Mouse (Mus musculus) heart, embryonic 10.5 days (tissue): ENCODE results near the gene Bag2. TPM values are rescaled to one million over a fixed set of nuclear protein-coding genes. Genes with fewer than 3 reads are reported as not detected.

Experiments
- DNase-seq: peaks from one replicate; pipeline ENCODE4 v3.0.0-alpha.2; 2017; ENCODE audit warnings: low spot score
- H3K27ac ChIP-seq: fragments of 300-500 bp; sonication (generic); 2 replicates; pipeline ENCODE4 v1.5.1; 2016; ENCODE audit warnings: mild to moderate bottlenecking
- H3K27me3 ChIP-seq: fragments of 300-500 bp; sonication (generic); 2 replicates; pipeline ENCODE4 v1.6.1; 2016; ENCODE audit warnings: mild to moderate bottlenecking; ENCODE audit not compliant: poor library complexity, insufficient read depth, severe bottlenecking
- H3K36me3 ChIP-seq: fragments of 300-500 bp; sonication (generic); 2 replicates; pipeline ENCODE4 v1.6.1; 2016; ENCODE audit warnings: mild to moderate bottlenecking, moderate library complexity
- H3K4me1 ChIP-seq: fragments of 300-500 bp; sonication (generic); 2 replicates; pipeline ENCODE4 v1.6.1; 2016; ENCODE audit warnings: mild to moderate bottlenecking
- H3K4me3 ChIP-seq: fragments of 300-500 bp; sonication (generic); 2 replicates; pipeline ENCODE4 v1.5.1; 2016; ENCODE audit warnings: mild to moderate bottlenecking, moderate library complexity
- H3K9me3 ChIP-seq: fragments of 300-500 bp; sonication (generic); 2 replicates; pipeline ENCODE4 v1.6.1; 2016; ENCODE audit warnings: mild to moderate bottlenecking, moderate library complexity
- WGBS: fragments of 180-500 bp; shearing (Covaris S2); methylation state at CpG from one replicate; pipeline ENCODE4 v1.1.7; 2016; 5-methylcytosine and 5-hydroxymethylcytosine counted together
- polyA plus RNA-seq: library from polyadenylated mRNA; unstranded; fragments of >200 nt; fragmentation: Nextera tagmentation; extraction: Ambion mirVana; gene quantifications from 2 replicates; pipeline ENCODE4 v1.2.1, GENCODE M21; 2016

Bag2 gene
- 104 and 115 TPM in 2 replicates for polyA plus RNA-seq

GRCm38 (mm10) chr1:33757491-33758041 is at the start of gene Bag2:
Bag2 (minus strand) TSS chr1:33757795.
- H3K27ac ChIP-seq: peak within 1 kb of the TSS; percentile 99
- DNase-seq: peak; percentile 88
- peak within 1 kb of the TSS; percentile 89 for H3K4me3 ChIP-seq
- WGBS: 1% methylated on average over 56 of the region's 61 CpGs
- no peaks in the 10 kb centered on the region for H3K27me3 ChIP-seq
- H3K4me1 ChIP-seq: peaks cover 26% of the 10 kb centered on the region
- peaks cover 10% of the 10 kb centered on the region for H3K36me3 ChIP-seq
- H3K9me3 ChIP-seq: no peaks in the 10 kb centered on the region

- peaks cover 71% of the 10 kb centered on the region for H3K36me3 ChIP-seq
These were observed 45.7 kb upstream of the Bag2 start for GRCm38 (mm10) chr1:33803323-33803722.

GRCm38 (mm10) chr1:33799620-33800019 is 42.0 kb upstream of the Bag2 start:
- WGBS: 92% methylated on average over 3 of the region's 3 CpGs
- Histone ChIP-seq H3K4me1 (no peaks in the 10 kb centered on the region), H3K27me3 (no peaks in the 10 kb centered on the region), H3K4me3 (no peak overlapping the region), H3K9me3 (no peaks in the 10 kb centered on the region), H3K27ac (no peak overlapping the region), H3K36me3 (peaks cover 59% of the 10 kb centered on the region)
- no peak for DNase-seq

More at GRCm38 (mm10) chr1:33803323-33803722, 45.7 kb upstream of the Bag2 start:
- H3K27me3 ChIP-seq: no peaks in the 10 kb centered on the region
- 91% methylated on average over 2 of the region's 2 CpGs for WGBS
- DNase-seq: no peak
- H3K4me3 ChIP-seq: no peak overlapping the region
- no peaks in the 10 kb centered on the region for H3K4me1 ChIP-seq
- no peak overlapping the region for H3K27ac ChIP-seq
- H3K9me3 ChIP-seq: no peaks in the 10 kb centered on the region

DNA sequence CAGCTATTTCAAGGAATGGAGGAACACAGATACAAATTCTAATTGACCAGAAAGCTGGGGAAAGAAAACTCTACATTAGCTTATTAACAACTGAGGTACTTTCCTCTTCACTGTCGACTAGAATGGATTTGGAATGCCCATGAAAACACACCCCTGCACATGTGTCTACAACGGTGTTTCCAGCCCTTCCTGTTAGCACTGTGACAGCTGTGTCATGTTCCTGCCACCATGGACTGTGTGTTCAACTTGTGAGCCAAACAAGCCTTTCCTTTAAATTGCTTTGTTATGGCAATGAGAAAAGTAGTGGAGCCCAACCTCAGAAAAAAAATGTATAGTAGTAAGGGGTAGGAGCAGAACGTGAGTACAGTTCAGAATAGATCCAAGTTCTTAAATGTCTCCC is 30.9 kb upstream of the Bag2 start:
- no peak overlapping the region for H3K4me3 ChIP-seq
- 57% methylated on average over 3 of the region's 3 CpGs for WGBS
- H3K36me3 ChIP-seq: peaks cover 13% of the 10 kb centered on the region; the same call in 1 of the 2 replicates
- H3K27me3 ChIP-seq: no peaks in the 10 kb centered on the region
- no peak overlapping the region for H3K27ac ChIP-seq
- no peaks in the 10 kb centered on the region for H3K4me1 ChIP-seq
- no peak for DNase-seq
- no peaks in the 10 kb centered on the region for H3K9me3 ChIP-seq

DNA sequence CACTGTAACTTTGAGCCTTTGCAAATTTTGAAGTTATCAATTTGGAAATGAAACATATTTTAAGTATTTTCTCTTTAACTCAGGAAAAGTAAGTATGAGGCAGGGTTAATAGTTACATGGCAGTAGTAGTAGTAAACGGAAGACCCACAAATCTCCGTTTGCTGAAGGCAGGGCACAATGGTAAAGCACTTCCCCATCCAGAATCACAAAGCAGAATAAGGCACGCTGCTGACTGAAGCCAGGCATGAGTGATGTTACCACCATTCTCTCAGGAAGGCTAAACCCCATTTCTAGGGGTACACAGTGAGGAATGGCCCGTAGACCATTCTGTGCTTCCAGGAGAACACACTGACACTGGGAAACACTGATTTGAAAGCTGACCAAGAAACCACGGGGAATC is 30.5 kb upstream of the Bag2 start:
- Histone ChIP-seq H3K9me3 (no peaks in the 10 kb centered on the region), H3K27me3 (no peaks in the 10 kb centered on the region), H3K36me3 (peaks cover 17% of the 10 kb centered on the region; the same call in 1 of the 2 replicates), H3K4me3 (no peak overlapping the region), H3K4me1 (no peaks in the 10 kb centered on the region), H3K27ac (no peak overlapping the region)
- WGBS: 85% methylated on average over 5 of the region's 5 CpGs
- DNase-seq: no peak

GRCm38 (mm10) chr1:33784561-33784960 is 27.0 kb upstream of the Bag2 start:
- H3K4me3 ChIP-seq: no peak overlapping the region
- no peak for DNase-seq
- H3K4me1 ChIP-seq: no peaks in the 10 kb centered on the region
- H3K9me3 ChIP-seq: no peaks in the 10 kb centered on the region
- no peaks in the 10 kb centered on the region for H3K27me3 ChIP-seq
- H3K27ac ChIP-seq: no peak overlapping the region
- H3K36me3 ChIP-seq: peaks cover 33% of the 10 kb centered on the region
- WGBS: 95% methylated on average over 5 of the region's 5 CpGs

DNA sequence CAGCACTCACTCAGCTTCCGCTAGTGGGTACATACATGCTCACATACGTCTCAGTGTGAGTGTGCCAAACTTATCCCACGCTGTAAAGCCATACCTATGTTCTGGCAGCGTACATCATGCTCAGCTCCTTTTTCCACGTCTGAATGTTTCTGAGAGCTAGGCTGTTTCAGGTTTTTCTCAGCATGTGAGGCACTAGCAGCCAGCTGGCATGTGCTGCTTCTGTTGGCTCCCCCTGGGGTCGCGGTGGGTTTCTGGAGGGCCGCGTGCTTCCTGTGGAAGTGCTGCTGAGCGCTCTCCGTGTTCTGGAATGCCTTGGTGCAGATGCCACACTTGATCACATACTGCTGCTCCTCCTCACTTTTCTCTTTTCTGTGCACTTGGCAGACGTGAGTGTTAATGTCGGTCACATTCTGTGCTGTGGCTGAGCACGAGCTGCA is 18.6 kb upstream of the Bag2 start:
- no peak overlapping the region for H3K27ac ChIP-seq
- H3K4me3 ChIP-seq: no peak overlapping the region
- no peak for DNase-seq
- no peaks in the 10 kb centered on the region for H3K4me1 ChIP-seq
- H3K9me3 ChIP-seq: no peaks in the 10 kb centered on the region
- no peaks in the 10 kb centered on the region for H3K27me3 ChIP-seq
- H3K36me3 ChIP-seq: peaks cover 48% of the 10 kb centered on the region
- 88% methylated on average over 14 of the region's 14 CpGs for WGBS

GRCm38 (mm10) chr1:33772106-33772505 is 14.5 kb upstream of the Bag2 start:
- WGBS: 93% methylated on average over 9 of the region's 9 CpGs
- no peak overlapping the region for H3K27ac ChIP-seq
- H3K4me3 ChIP-seq: no peak overlapping the region
- peaks cover 57% of the 10 kb centered on the region for H3K36me3 ChIP-seq
- no peaks in the 10 kb centered on the region for H3K9me3 ChIP-seq
- no peak for DNase-seq
- no peaks in the 10 kb centered on the region for H3K27me3 ChIP-seq
- no peaks in the 10 kb centered on the region for H3K4me1 ChIP-seq

DNA sequence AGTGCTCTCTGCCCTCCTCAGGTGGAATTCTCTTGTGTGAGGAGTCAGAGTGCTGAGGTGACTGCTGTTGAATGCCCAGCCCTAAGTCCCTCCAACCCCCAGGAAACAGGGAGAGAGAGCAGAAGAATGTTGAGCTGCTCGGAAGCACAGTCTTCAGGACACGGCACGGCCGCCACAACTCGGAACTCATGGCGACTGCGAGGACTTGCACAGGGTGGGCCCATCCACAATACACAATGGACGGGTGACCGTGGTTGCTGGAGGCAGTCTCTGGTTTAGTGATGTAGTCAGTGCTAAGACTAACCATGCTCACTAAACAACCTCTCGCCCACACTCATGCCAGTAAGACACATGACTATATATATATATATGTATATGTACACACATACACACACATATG is 14.0 kb upstream of the Bag2 start:
- H3K4me1 ChIP-seq: no peaks in the 10 kb centered on the region
- H3K27me3 ChIP-seq: no peaks in the 10 kb centered on the region
- no peaks in the 10 kb centered on the region for H3K9me3 ChIP-seq
- peak; percentile 65 for DNase-seq
- no peak overlapping the region for H3K27ac ChIP-seq
- 94% methylated on average over 10 of the region's 10 CpGs for WGBS
- no peak overlapping the region for H3K4me3 ChIP-seq
- H3K36me3 ChIP-seq: peaks cover 52% of the 10 kb centered on the region

DNA sequence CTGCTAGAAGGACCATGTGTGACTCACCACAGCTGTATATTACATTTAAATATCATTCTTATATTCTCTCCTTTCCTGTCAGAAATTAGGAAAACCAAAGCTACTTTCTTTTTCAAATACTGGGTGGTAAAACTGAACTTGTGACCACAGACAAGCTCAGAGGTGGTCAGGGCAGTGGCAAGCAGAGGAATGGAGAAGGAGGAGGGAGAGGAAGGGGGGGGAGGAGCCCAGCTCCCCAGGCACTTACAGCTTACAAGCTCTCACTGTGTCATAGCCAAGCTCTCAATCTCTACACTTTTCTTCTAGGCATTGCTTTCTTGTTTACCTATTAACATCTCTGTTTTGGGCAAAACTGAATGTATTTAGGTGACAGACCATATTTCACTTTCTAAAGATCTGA is 11.2 kb upstream of the Bag2 start:
- H3K9me3 ChIP-seq: no peaks in the 10 kb centered on the region
- H3K4me1 ChIP-seq: no peaks in the 10 kb centered on the region
- H3K27me3 ChIP-seq: no peaks in the 10 kb centered on the region
- H3K27ac ChIP-seq: no peak overlapping the region
- no peak overlapping the region for H3K4me3 ChIP-seq
- DNase-seq: no peak
- peaks cover 41% of the 10 kb centered on the region for H3K36me3 ChIP-seq

DNA sequence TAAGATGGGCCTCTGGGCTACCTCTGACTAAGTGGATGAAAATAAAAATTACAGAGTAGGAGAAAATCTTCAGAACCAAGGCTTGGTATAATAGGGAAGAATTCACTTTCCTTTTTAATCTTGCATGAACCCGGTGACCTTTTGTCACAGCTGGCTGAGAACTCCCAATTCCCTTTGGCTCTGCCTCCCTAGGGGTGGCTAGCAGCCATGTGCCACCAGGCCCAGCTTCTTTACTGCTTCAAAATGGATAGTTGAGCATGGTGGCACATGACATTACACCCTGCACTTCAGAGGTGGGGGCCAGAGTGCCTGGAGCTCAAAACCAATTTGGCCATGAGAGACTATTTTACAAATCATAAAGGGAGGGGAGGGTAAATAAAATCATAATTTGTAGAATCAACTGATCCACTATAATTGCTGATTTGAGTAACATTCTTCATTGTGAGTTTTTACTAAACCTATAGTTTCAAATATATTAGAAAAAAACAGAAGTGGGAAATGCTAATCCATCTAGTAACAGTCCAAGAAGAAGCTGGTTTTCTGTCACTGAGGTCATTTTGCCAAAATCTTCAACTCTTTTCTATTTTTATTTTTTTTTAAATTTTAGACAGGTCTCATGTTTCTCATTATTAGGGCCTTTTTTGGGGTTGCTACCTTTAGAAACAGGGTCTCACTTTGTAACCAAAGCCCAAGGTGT is 10.6 kb upstream of the Bag2 start:
- 88% methylated on average over 1 of the region's 1 CpGs for WGBS
- Histone ChIP-seq H3K27me3 (no peaks in the 10 kb centered on the region), H3K9me3 (no peaks in the 10 kb centered on the region), H3K4me1 (no peaks in the 10 kb centered on the region), H3K36me3 (peaks cover 40% of the 10 kb centered on the region), H3K27ac (no peak overlapping the region), H3K4me3 (no peak overlapping the region)
- peak; percentile 7 for DNase-seq

GRCm38 (mm10) chr1:33766520-33767508 is 9.2 kb upstream of the Bag2 start:
- no peaks in the 10 kb centered on the region for H3K27me3 ChIP-seq
- no peak overlapping the region for H3K27ac ChIP-seq
- DNase-seq: peak; percentile 36
- H3K36me3 ChIP-seq: peaks cover 31% of the 10 kb centered on the region
- H3K9me3 ChIP-seq: no peaks in the 10 kb centered on the region
- 90% methylated on average over 16 of the region's 16 CpGs for WGBS
- H3K4me3 ChIP-seq: no peak overlapping the region
- no peaks in the 10 kb centered on the region for H3K4me1 ChIP-seq
